Mouse (Mus musculus) liver, embryonic 16.5 days (tissue): ENCODE measurements at regions not wholly inside any gene's neighbourhood (a gene's known extent, or its start where the extent isn't known, plus 50 kb on each side); places are given as distances from the start of the nearest gene placed in this dataset.

Experiments
- ATAC-seq: fragments of 200-750 bp; cut with Nextera tagmentation; 2 replicates; pipeline ENCODE4 v1.8.0; 2017; ENCODE audit warnings: low read depth, mild to moderate bottlenecking, moderate number of reproducible peaks, moderate library complexity
- H3K27ac ChIP-seq: fragments of 300-500 bp; sonication (generic); 2 replicates; pipeline ENCODE4 v1.5.1; 2014; ENCODE audit warnings: mild to moderate bottlenecking, low read length
- H3K27me3 ChIP-seq: fragments of 300-500 bp; sonication (generic); 2 replicates; pipeline ENCODE4 v1.6.1; 2014; ENCODE audit warnings: low read depth, low read length, mixed read lengths; ENCODE audit not compliant: control insufficient read depth, insufficient read depth
- H3K36me3 ChIP-seq: fragments of 300-500 bp; sonication (generic); 2 replicates; pipeline ENCODE4 v1.6.1; 2014; ENCODE audit warnings: mild to moderate bottlenecking; ENCODE audit not compliant: control insufficient read depth, insufficient read depth
- H3K4me1 ChIP-seq: fragments of 300-500 bp; sonication (generic); 2 replicates; pipeline ENCODE4 v1.6.1; 2014; ENCODE audit warnings: low read depth, low read length, mixed read lengths; ENCODE audit not compliant: control insufficient read depth
- H3K4me2 ChIP-seq: fragments of 300-500 bp; sonication (generic); 2 replicates; pipeline ENCODE4 v1.6.1; 2014; ENCODE audit warnings: low read depth, low read length, mixed read lengths
- H3K4me3 ChIP-seq: fragments of 300-500 bp; sonication (generic); 2 replicates; pipeline ENCODE4 v1.5.1; 2014; ENCODE audit warnings: low read depth, mild to moderate bottlenecking, low read length
- H3K9ac ChIP-seq: fragments of 300-500 bp; sonication (generic); 2 replicates; pipeline ENCODE4 v1.6.1; 2014; ENCODE audit warnings: low read depth, low read length
- H3K9me3 ChIP-seq: fragments of 300-500 bp; sonication (generic); replicated peaks from 2 replicates; pipeline ENCODE4 v1.6.1; 2016; ENCODE audit warnings: low read length; ENCODE audit not compliant: control insufficient read depth
- WGBS: fragments of 180-500 bp; shearing (Covaris S2); extraction: QIAGEN DNeasy Blood & Tissue Kit; methylation state at CpG from one replicate; pipeline ENCODE4 v1.1.7; 2014; ENCODE audit not compliant: insufficient replicate concordance; 5-methylcytosine and 5-hydroxymethylcytosine counted together

GRCm38 (mm10) chr5:111918888-111919287 is 185.2 kb downstream of the Gm26897 start:
- H3K9me3 ChIP-seq = no peaks in the 10 kb centered on the region
- no peak overlapping the region for H3K9ac ChIP-seq
- no peaks in the 10 kb centered on the region for H3K4me1 ChIP-seq
- H3K27me3 ChIP-seq = no peaks in the 10 kb centered on the region
- no peaks in the 10 kb centered on the region for H3K36me3 ChIP-seq
- WGBS = 61% methylated on average over 14 of the region's 14 CpGs
- ATAC-seq = no peak
- no peak overlapping the region for H3K27ac ChIP-seq
- H3K4me2 ChIP-seq = no peak overlapping the region
- no peak overlapping the region for H3K4me3 ChIP-seq

- no peak overlapping the region for H3K4me3 ChIP-seq
- H3K9me3 ChIP-seq = no peaks in the 10 kb centered on the region
- no peaks in the 10 kb centered on the region for H3K36me3 ChIP-seq
- H3K27me3 ChIP-seq = no peaks in the 10 kb centered on the region
- ATAC-seq = no peak
- H3K4me1 ChIP-seq = no peaks in the 10 kb centered on the region
- 40% methylated on average over 18 of the region's 18 CpGs for WGBS
- no peak overlapping the region for H3K9ac ChIP-seq
- no peak overlapping the region for H3K4me2 ChIP-seq
- H3K27ac ChIP-seq = no peak overlapping the region
These were observed 189.4 kb downstream of the Gm26897 start for GRCm38 (mm10) chr5:111922991-111923701.

- Histone ChIP-seq H3K27me3 (no peaks in the 10 kb centered on the region), H3K36me3 (no peaks in the 10 kb centered on the region), H3K9me3 (no peaks in the 10 kb centered on the region), H3K4me1 (no peaks in the 10 kb centered on the region), H3K4me2 (no peak overlapping the region), H3K4me3 (no peak overlapping the region), H3K27ac (no peak overlapping the region), H3K9ac (no peak overlapping the region)
- WGBS = 60% methylated on average over 6 of the region's 6 CpGs
- ATAC-seq = no peak
These were observed 192.0 kb downstream of the Gm26897 start for GRCm38 (mm10) chr5:111925757-111926156.

GRCm38 (mm10) chr5:111929180-111929990 is 195.7 kb downstream of the Gm26897 start:
- H3K36me3 ChIP-seq = no peaks in the 10 kb centered on the region
- no peak overlapping the region for H3K4me2 ChIP-seq
- H3K27me3 ChIP-seq = no peaks in the 10 kb centered on the region
- H3K9me3 ChIP-seq = no peaks in the 10 kb centered on the region
- H3K9ac ChIP-seq = no peak overlapping the region
- WGBS = 58% methylated on average over 15 of the region's 15 CpGs
- no peak overlapping the region for H3K4me3 ChIP-seq
- no peak overlapping the region for H3K27ac ChIP-seq
- ATAC-seq = no peak
- H3K4me1 ChIP-seq = no peaks in the 10 kb centered on the region

GRCm38 (mm10) chr5:111929991-111930339 is 196.2 kb downstream of the Gm26897 start:
- H3K4me2 ChIP-seq = no peak overlapping the region
- H3K4me3 ChIP-seq = no peak overlapping the region
- H3K9ac ChIP-seq = no peak overlapping the region
- H3K4me1 ChIP-seq = no peaks in the 10 kb centered on the region
- no peaks in the 10 kb centered on the region for H3K9me3 ChIP-seq
- H3K27me3 ChIP-seq = no peaks in the 10 kb centered on the region
- WGBS = 35% methylated on average over 3 of the region's 3 CpGs
- no peak for ATAC-seq
- no peaks in the 10 kb centered on the region for H3K36me3 ChIP-seq
- H3K27ac ChIP-seq = no peak overlapping the region

GRCm38 (mm10) chr5:111931733-111932132 is 198.0 kb downstream of the Gm26897 start:
- no peak for ATAC-seq
- no peak overlapping the region for H3K4me3 ChIP-seq
- no peaks in the 10 kb centered on the region for H3K9me3 ChIP-seq
- no peak overlapping the region for H3K9ac ChIP-seq
- no peak overlapping the region for H3K27ac ChIP-seq
- WGBS = 44% methylated on average over 3 of the region's 3 CpGs
- H3K36me3 ChIP-seq = no peaks in the 10 kb centered on the region
- H3K4me2 ChIP-seq = no peak overlapping the region
- H3K4me1 ChIP-seq = no peaks in the 10 kb centered on the region
- no peaks in the 10 kb centered on the region for H3K27me3 ChIP-seq

- WGBS = 58% methylated on average over 3 of the region's 3 CpGs
- no peak overlapping the region for H3K9ac ChIP-seq
- no peak for ATAC-seq
- no peaks in the 10 kb centered on the region for H3K27me3 ChIP-seq
- no peak overlapping the region for H3K4me2 ChIP-seq
- H3K4me1 ChIP-seq = no peaks in the 10 kb centered on the region
- H3K27ac ChIP-seq = no peak overlapping the region
- H3K4me3 ChIP-seq = no peak overlapping the region
- no peaks in the 10 kb centered on the region for H3K9me3 ChIP-seq
- no peaks in the 10 kb centered on the region for H3K36me3 ChIP-seq
These were observed 201.8 kb downstream of the Gm26897 start for GRCm38 (mm10) chr5:111935381-111936134.

GRCm38 (mm10) chr5:111941831-111942230 is 208.1 kb downstream of the Gm26897 start:
- ATAC-seq = no peak

GRCm38 (mm10) chr5:111942792-111943191 is 209.1 kb downstream of the Gm26897 start:
- Histone ChIP-seq H3K9me3 (no peaks in the 10 kb centered on the region), H3K4me3 (no peak overlapping the region), H3K27me3 (no peaks in the 10 kb centered on the region), H3K36me3 (no peaks in the 10 kb centered on the region), H3K9ac (no peak overlapping the region), H3K27ac (no peak overlapping the region), H3K4me1 (no peaks in the 10 kb centered on the region), H3K4me2 (no peak overlapping the region)
- 72% methylated on average over 2 of the region's 2 CpGs for WGBS
- ATAC-seq = no peak

More at GRCm38 (mm10) chr5:111941831-111942230, 208.1 kb downstream of the Gm26897 start:
- no peak overlapping the region for H3K4me2 ChIP-seq
- H3K4me3 ChIP-seq = no peak overlapping the region
- H3K27me3 ChIP-seq = no peaks in the 10 kb centered on the region
- H3K27ac ChIP-seq = no peak overlapping the region
- 69% methylated on average over 16 of the region's 16 CpGs for WGBS
- no peaks in the 10 kb centered on the region for H3K36me3 ChIP-seq
- H3K9me3 ChIP-seq = no peaks in the 10 kb centered on the region
- no peak overlapping the region for H3K9ac ChIP-seq
- no peaks in the 10 kb centered on the region for H3K4me1 ChIP-seq
